Mouse (Mus musculus) left cerebral cortex, postnatal 14 days (tissue): ENCODE data around the gene Bag3. TPM values are rescaled to one million over a fixed set of nuclear protein-coding genes. Genes with fewer than 3 reads are reported as not detected.
"Not testable (repeated sequence)": the region's sequence is repeated elsewhere in the genome, so short reads cannot be mapped to it uniquely, and the experiment has no call there.

Experiments used
- DNase-seq, 2 experiments: peaks; one replicate each; pipeline ENCODE4 v3.0.0; 2021 to 2022; ENCODE audit warnings: low spot score in 2 of 2, mixed read lengths in 1 of 2
- intact Hi-C: fragments of 180-260 bp; cut with DNase I; formaldehyde crosslinking; loops from one replicate; pipeline ENCODE4 v1.15.1; 2025
- total RNA-seq, 2 experiments: library from RNA; stranded (reverse); gene quantifications; 2 replicates each; pipeline ENCODE4 v1.2.3; 2021

Gene Bag3
- total RNA-seq, 2 experiments from 2014 or later: 5.3 to 6.4 TPM

DNA sequence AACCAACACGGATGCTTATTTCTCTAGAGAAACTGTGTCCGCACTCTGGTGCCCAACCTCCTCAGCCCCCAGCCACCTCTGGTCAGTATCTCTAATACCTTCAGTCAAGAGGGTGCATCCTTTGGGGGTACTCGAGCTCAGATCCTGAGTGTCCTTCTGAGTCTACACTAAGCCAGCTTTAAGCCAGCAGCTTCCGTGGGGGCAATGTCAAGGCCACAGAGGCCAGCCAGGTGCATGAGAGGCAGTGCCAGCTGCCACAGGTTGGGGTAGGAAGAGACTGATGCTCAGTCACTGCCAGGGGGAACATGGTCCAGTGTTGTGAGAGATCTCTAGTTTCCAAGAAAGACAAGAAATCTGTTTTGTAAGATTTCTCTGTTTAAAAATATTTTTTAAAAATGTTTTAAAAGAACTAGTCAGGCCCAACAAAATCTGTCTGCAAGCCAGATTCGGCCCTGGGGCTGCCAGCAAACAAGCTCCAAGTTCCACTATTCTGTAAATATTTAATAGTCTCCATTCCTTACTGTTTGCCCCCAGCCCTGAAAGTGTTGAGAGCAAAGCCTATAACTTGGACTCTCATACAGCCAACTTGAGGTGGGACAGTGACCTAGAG lies 31.8 kb downstream of the Bag3 start:
- no peak for DNase-seq
- intact Hi-C loops: no loop called here

DNA sequence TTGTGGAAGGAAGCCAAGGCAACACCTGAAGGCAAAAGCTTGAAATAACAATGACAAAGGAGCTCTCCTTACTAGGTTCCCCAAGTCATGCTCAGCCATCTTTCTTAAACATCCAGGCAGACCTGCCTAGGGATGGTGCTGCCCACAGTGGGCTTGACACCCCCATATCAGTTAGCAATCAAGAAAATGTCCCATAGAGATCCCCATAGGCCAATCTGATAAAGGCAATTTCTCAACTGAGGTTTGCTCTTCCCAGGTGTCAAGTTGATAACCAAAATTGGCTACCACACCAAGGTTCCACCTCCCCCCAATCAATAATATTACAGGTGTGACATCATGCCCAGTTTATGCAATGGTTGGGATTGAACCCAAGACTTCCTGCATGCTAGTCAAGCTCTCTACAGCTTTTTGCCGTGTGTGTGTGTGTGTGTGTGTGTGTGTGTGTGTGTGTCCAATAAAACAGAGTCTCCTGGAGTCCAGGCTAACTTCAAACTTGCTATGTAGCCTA lies 33.6 kb downstream of the Bag3 start:
- intact Hi-C loops: no loop called here
- DNase-seq: no peak

DNA sequence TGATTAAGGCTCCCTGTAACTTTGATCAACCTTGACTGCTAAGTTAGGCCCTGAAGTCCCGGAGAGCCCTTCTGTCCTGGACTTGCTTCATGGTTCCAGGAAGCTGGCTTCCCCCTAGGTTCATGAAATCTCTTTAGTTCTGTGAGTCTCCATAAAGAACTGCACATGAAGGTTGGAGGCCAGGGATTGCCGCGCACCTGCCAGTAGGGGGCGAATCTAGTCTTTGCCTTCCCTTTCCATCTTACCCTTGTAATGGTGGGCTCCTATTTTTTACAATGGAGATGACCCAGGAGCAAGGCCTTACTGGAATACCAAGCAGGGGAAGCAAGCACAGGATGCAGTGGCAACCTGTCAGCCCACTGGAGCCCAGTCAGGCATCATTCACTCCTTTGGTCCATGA lies 40.0 kb downstream of the Bag3 start:
- DNase-seq: no peak
- intact Hi-C loops: no loop called here

DNA sequence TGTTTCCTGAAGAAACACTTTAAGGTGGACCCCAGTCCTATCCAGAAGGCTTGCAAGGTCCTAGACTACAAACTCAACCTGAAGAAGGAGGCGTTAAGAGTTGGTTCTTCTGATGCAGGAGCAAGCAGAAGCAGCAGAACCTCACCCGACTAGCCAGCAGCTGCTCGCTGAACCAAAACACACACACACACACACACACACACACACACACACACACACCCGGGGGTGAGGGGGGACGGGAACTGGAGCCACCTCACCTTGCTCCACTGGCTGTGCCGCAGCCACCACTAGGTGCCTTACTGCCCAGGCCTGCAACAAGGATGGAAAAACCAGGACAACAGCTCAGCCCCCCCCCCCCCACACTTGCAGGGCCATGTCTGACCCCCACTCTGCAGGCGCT lies 42.9 kb downstream of the Bag3 start:
- intact Hi-C loops: no loop called here
- no peak for DNase-seq

DNA sequence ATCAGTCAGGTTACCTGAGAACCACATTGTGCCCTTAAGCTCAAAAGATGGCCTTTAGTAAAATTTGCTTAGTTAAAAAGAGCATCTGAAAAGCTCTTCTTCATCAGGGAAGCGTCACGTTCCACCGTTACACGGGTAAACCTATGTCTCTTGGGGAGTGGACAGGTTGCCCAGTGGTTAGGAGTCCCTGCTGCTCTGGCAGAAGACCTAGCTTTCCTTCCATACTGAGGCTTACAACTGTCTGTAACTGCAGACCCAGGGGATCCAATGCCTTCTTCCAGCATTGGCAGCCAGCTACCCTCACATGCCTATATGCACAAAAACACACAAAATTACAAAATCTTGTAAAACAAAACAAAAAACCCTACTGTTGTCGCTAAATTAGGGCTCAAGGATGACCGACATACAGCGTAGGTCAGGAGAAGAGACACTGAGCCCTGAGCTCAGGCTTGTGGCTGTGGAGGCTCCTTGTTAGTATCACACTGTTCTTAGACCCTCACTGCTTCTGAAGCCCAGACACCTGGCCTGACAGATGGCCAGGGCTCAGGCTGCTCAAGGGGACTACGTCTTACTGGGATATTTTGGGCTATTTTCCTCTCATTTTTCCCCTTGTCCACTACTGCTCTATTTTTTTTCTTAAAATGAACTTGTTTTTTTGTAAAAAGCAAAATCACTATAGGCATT lies 44.3 kb downstream of the Bag3 start:
- DNase-seq: no peak
- intact Hi-C loops: no loop called here

DNA sequence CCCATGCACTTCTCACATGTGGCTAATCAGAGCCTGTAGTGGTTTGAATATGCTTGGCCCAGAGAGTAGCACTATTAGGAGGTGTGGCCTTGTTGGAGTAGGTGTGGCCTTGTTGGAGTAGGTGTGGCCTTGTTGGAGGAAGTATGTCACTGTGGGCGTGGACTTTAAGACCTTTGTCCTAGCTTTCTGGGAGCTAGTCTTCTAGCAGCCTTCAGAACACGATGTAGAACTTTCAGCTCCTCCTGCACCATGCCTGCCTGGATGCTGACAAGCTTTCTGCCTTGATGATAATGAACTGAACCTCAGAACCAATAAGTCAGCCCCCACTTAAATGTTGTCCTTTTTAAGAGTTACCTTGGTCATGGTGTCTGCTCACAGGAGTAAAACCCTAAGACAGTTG lies 46.0 kb downstream of the Bag3 start:
- intact Hi-C loops, DNase-seq: not testable (repeated sequence)

DNA sequence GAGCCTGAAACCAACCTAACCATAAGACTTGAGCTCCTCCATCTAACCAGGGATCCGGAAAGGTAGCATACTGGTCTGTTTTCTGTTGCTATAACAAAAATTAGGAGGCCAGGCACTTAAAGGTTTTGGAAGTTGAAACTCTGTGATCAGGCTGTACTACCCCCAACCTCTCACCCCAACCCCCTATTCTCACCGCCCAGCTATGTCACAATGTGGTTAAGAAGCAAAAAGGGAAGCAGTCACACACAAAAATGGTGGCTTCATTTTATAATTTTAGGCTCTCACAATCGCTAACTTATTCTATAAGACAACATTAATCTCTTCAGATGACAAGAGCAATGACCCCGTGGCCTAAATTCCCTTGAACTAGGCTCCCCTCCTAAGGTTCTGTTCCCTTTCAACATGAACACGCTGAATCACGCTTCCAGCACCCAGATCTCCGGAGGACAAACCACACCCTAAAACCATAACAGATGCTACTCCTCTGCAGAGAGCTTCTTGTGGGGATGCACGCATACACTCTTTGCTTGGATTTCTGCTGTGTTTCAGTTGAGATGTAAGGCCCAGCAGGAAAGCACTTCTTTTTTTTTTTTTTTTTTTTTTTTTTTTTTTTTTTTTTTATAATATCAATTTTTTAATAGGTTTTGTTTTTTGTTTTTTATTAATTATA lies 46.7 kb downstream of the Bag3 start:
- intact Hi-C loops: no loop called here
- DNase-seq: no peak

DNA sequence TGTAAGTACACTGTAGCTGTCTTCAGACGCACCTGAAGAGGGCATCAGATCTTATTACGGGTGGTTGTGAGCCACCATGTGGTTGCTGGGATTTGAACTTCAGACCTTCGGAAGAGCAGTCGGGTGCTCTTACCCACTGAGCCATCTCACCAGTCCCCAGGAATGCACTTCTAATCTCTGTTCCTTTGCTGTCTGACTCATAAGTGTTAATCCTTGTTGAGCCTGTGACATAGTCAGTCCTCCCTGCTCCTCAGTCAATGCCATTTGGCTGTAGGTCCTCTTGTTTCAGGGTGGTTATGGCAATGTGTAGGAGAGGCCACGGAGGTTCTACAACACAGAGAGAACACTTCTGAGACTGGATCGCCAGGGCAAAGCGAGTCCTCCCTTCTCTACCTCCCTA lies 47.2 kb downstream of the Bag3 start:
- intact Hi-C loops, DNase-seq: not testable (repeated sequence)

DNA sequence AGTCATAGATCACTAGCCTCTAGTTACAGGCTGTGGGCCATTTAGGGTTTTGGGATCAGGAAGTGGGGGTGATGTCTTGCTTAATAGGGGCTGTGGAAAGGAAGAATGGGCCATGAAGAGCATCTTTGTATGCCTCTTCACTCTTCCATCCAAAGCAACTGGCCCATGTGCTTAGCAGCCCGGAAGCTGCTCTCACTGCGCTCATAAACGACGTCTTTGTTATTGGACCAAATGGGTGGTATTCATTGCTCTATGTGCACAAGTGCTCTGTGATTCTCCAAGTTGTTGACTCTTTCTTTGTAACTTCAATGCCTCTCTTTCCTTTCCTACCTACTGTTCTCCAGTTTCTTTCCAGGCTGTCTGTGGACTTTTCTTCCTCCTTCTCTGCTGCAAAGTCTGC lies 48.6 kb downstream of the Bag3 start:
- intact Hi-C loops: no loop called here
- DNase-seq: no peak

DNA sequence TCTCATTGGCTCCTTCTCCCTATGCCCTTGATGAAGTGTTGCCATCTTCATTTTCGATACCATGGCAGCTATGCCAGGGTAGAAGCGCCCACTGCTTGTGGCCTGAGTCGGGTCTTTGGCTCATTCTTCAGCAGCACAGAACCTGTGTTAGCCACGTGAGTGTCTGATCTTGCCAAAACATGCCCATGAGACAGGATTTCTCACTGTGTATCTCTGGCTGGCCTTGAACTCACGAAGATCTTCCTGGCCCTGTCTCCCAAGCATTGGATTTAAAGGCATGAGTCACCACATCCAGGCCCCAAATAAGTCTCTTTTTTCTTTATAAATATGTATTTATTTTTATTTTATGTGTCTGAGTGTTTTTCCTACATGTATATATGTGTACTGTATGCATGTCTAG lies 51.8 kb downstream of the Bag3 start:
- DNase-seq: no peak
- intact Hi-C loops: no loop called here

DNA sequence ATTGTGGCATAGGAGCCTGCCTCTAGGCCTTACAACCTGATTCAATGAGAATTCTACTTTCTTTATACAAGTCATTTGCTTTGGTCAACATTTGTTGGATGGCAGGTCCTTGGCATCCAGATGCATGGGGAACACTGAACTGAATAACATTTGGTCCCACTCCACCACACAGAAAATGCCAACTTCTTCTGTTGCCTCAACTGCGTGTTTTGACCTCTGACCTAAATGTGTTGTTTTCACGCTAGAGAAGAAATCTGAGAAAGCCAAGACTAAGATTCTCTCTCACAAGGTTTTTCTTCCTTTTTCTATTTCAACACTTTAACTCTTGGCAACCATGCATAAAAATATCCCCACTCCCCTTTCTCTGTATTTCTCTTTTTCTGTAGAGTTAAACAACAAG lies 52.4 kb downstream of the Bag3 start:
- intact Hi-C loops: no loop called here
- DNase-seq: no peak

DNA sequence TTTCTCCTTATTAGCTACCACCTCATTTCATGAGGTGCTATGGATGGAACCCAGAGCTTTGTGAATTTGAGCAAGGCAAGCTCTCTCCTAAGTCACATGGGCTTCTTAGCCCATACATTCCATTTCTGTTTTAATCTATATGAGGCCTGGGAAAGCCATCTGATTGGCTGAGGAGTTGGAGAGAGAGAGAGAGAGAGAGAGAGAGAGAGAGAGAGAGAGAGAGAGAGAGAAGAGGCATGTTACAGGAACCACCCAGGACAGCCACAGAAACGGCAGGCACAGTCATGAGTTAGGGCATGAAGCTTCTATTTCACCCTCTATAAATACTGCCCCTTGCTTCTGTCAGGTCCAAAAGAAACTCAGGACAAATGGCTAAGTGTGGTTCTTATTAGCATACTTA lies 54.2 kb downstream of the Bag3 start:
- no peak for DNase-seq
- intact Hi-C loops: no loop called here

DNA sequence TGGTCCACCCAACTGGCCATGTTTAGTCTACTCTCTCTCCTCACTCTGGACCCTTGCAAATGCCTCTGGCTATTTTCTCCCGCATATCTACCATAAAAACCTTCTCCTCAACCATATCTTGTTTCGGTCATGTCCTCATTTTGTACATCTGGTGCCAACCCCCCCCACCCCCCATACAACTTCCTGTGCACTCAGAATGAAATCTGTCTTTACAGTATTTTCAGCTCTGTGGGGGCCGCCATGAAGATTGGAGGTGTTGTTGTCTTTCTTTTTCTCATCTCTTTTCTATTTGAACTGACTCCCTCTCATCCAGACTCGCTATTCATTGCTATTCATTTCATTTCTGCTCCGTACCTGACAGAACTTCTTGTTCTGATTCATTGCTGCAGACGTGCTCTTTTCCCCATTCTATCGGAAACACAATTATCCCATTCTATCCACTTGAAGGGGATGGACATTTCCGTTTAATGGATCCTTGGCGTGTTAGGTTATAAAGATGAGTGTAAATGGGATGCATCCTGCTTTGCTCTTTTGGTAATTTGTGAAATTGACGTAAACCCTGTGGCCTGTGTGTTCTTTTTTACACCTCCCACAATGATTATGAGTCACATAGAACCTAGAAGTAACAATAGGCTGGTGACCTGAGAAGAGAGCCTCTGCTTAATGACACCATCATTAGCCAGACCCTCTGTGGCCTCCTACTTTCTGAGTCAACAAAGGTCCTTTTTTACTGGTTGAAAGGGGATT lies 55.0 kb downstream of the Bag3 start:
- intact Hi-C loops: no loop called here

DNA sequence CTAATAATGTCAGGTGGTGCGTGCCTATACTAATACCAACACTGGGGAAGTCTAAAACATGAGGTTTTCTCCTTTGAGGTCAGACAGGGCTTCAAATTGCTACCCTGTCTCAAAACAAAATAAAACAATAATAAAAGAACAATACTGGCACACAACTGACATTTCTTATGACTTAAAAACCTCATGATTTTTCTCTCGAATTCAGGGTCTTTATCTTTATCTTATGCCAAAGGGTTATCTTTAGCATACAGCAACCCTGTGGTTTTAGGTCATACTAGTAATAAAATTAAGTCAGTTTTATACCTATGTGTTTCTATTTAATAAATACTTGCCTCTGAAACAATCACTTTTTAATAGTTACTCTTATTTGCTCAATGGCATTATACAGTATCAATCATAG lies 56.0 kb downstream of the Bag3 start:
- intact Hi-C loops: no loop called here
- DNase-seq: no peak

More for the DNA sequence above, 55.0 kb downstream of the Bag3 start:
- DNase-seq: no peak

DNA sequence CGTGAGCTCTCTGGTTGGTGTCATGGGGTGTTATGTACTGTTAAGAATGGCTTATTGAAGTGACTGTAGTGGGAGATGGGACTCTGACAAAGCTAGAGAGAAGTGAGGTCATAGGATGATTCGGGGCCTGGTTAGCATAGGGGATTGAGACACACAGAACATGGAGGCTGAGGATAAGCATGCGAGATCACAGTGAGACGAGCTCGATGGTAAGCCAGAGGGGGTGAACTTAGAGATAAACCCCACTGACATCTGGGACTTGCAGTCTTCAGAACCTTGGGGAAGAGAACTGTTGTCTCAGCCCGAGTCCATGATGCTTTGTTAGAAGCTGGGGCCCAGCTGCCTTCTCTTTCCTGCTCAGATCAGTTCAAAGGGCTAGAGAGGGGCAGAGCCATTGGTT lies 56.9 kb downstream of the Bag3 start:
- intact Hi-C loops: no loop called here
- no peak for DNase-seq

DNA sequence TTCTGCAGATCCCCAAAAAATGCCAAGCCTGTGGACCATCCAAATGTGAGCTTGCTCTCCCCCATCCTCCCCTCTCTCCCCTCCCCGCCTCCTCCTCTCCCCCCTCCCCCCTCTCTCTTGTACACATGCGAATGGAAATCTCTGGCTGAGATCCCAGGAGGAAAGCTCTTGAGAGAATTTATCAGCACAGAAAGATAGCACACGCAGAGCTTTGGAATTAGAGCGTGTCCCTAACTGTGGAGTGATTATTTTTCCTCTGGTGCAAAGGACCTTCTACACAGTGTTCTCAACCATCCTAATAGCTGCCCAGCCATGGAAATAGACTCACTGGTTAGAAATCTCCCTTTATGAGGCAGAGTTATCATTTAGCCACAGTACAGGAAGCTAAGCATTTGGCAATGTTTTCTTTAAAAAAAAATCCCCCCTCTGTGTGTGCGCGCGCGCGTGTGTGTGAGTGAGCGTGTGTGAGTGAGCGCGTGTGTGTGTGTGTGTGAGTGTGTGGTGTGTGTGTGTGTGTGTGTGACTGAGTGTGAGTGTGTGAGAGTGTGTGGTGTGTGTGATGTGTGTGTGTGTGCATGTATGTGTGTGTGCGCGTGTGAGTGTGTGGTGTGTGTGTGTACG lies 58.6 kb downstream of the Bag3 start:
- peak; percentile 16 to 35 for DNase-seq
- intact Hi-C loops: no loop called here

DNA sequence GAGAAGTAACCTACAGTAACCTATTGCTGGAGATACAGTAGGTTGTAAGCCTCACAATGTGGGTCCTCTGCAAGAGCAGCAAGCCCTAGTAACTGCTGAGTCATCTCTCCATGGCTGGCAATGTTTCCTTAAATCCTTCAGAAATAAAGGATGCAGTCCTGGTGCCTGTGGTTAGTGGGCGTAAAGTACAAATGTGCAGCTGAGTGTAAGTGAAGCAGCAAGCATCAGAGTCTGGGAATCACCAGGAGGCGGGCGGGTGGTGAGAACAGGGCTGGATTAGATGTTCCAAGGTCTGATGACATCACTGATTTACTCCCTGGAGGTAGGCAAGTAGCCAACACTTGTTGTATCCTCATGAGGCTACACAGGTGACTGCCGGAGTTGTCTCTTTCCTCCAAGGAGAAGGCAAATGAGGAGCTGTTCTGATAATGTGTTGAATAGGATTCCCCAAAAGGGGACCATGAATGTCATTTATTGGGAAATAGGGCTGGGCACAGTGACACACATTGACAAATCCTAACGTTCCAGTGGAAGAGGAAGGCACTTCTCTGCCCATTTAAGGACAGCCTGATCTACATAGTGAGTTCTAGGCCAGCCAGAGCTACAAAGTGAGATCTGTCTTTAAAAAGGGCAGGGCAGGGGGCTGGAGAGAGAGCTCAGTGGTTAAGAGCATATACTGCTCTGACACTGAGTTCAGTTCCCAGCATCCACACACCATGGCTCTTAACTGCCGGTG lies 60.0 kb downstream of the Bag3 start:
- peak; percentile 75 to 93 for DNase-seq
- intact Hi-C loops: no loop called here

DNA sequence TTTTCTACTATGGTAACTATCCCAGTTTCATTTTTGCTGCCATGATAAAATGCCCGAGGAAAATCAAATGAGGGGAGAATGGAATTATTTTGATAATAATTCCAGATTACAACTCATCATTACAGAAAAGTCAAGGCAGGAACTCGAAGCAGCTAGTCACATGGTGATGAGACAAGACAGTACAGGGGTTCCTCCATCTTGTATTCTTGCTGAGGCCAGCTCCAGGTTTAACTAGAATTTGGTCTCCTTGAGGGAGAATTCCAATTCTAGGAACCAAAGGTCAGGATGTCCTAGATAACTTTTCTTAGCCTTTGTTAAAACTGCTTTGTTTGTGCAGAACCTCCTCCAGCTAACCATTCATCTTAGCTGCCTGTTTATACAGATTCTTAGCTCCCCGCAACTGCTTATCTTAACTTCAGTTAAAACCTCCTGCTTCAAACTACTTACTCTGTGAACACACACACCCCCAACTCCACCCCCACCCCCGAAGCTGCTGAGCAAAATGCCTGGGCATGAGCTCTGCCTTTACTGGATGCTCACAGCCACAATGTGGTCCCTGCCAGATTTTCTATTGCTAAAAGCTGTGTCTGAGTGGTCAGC lies 64.0 kb downstream of the Bag3 start:
- DNase-seq: no peak
- intact Hi-C loops: no loop called here
